Mouse (Mus musculus): ENCODE measurements around the gene Rab3gap1.

- TF ChIP-seq CTCF (IDR thresholded peaks at IDR 0.05; ENCODE audit: borderline replicate concordance, control insufficient read depth, extremely low read depth, insufficient read depth, low read length, poor library complexity) (no peak), POLR2A (IDR thresholded peaks at IDR 0.05; ENCODE audit: control insufficient read depth, extremely low read depth, insufficient read depth, low read length, poor library complexity) (no peak)
These were observed 8.7 kb upstream of the Rab3gap1 start for GRCm38 (mm10) chr1:127859799-127860400.

Measured in thymus, adult 2 months (tissue).